Comparison of ENCODE assay signal across 21 mouse cellular contexts in genomic region chr4:44281597-44282265, GRCm38 (mm10). TPM values are rescaled to one million over a fixed set of nuclear protein-coding genes. Genes with fewer than 3 reads are reported as not detected.
DNase-seq lines count a peak whose midpoint lies in the region; ATAC-seq and TF ChIP-seq lines count a peak whose summit lies in the region.
"Had no signal": no experiment of that assay in that cellular context is flagged by ENCODE, and none has a peak within 500 bp of the region (broad histone marks: within the 10 kb centered on the region; RNA-seq: fewer than 3 reads in every experiment).

No protein-coding gene starts in this region.

- no peak overlapping the region for H3K9ac ChIP-seq in hindbrain, postnatal 0 days (replicated peaks; ENCODE audit: low read length)
- H3K9ac ChIP-seq in intestine, postnatal 0 days (ENCODE audit: low read depth, low read length): no peak overlapping the region
- H3K9ac ChIP-seq: embryonic facial prominence, embryonic 13.5 days; forebrain, embryonic 15.5 days; hindbrain, embryonic 12.5 days; intestine, embryonic 15.5 days; lung, embryonic 15.5 days; midbrain, embryonic 12.5 days had no signal

- WGBS in macrophage (ENCODE audit: missing documents): 45% methylated on average over 7 of the region's 7 CpGs
- 65% methylated on average over 7 of the region's 7 CpGs for WGBS in hindbrain, postnatal 0 days
- WGBS in intestine, postnatal 0 days: 78% methylated on average over 7 of the region's 7 CpGs

- no peaks in the 10 kb centered on the region for H3K4me1 ChIP-seq in hindbrain, postnatal 0 days (ENCODE audit: insufficient read depth, low read length)
- no peaks in the 10 kb centered on the region for H3K4me1 ChIP-seq in intestine, postnatal 0 days (replicated peaks; ENCODE audit: control insufficient read depth, insufficient read depth, low read length)
- H3K4me1 ChIP-seq: embryonic facial prominence, embryonic 13.5 days; forebrain, embryonic 15.5 days; hindbrain, embryonic 12.5 days; intestine, embryonic 15.5 days; lung, embryonic 15.5 days; midbrain, embryonic 12.5 days had no signal

- H3K27me3 ChIP-seq in hindbrain, postnatal 0 days (ENCODE audit: insufficient read depth, low read length): no peaks in the 10 kb centered on the region
- no peaks in the 10 kb centered on the region for H3K27me3 ChIP-seq in intestine, postnatal 0 days (replicated peaks; ENCODE audit: control insufficient read depth, insufficient read depth, low read length)
- H3K27me3 ChIP-seq: embryonic facial prominence, embryonic 13.5 days; forebrain, embryonic 15.5 days; hindbrain, embryonic 12.5 days; intestine, embryonic 15.5 days; lung, embryonic 15.5 days; midbrain, embryonic 12.5 days had no signal

- no peak for TF ChIP-seq CTCF in hindbrain, postnatal 0 days (IDR thresholded peaks at IDR 0.05; ENCODE audit: low read depth)
- no peak for TF ChIP-seq CTCF in intestine, postnatal 0 days (IDR thresholded peaks at IDR 0.05; ENCODE audit: low read depth)

- H3K4me2 ChIP-seq in hindbrain, postnatal 0 days (ENCODE audit: low read depth, low read length): no peak overlapping the region
- no peak overlapping the region for H3K4me2 ChIP-seq in intestine, postnatal 0 days (replicated peaks; ENCODE audit: low read depth)
- H3K4me2 ChIP-seq: embryonic facial prominence, embryonic 13.5 days; forebrain, embryonic 15.5 days; hindbrain, embryonic 12.5 days; intestine, embryonic 15.5 days; lung, embryonic 15.5 days; midbrain, embryonic 12.5 days had no signal

- peak; percentile 14 for DNase-seq in adrenal gland, adult 2 months
- DNase-seq in adrenal gland, adult 18-20 months (ENCODE audit: low spot score in 2 of 2): no peak
- DNase-seq in urinary bladder, postnatal 25 days (ENCODE audit: low spot score): peak; percentile 5
- no peak for DNase-seq in urinary bladder, adult 2 months (ENCODE audit: low spot score)
- no peak for DNase-seq in hindbrain, postnatal 0 days (ENCODE audit: low spot score)
- no peak for DNase-seq in thymus, adult 18-20 months
- DNase-seq: cerebellum, adult 18-20 months; heart, adult 2 months; liver; spleen, adult 18-20 months; thymus, postnatal 4 days had no signal

- H3K36me3 ChIP-seq in macrophage (ENCODE audit: inconsistent target): no peaks in the 10 kb centered on the region
- no peaks in the 10 kb centered on the region for H3K36me3 ChIP-seq in hindbrain, postnatal 0 days (ENCODE audit: insufficient read depth, low read length)
- no peaks in the 10 kb centered on the region for H3K36me3 ChIP-seq in intestine, postnatal 0 days (ENCODE audit: control insufficient read depth, insufficient read depth)
- H3K36me3 ChIP-seq: embryonic facial prominence, embryonic 13.5 days; forebrain, embryonic 15.5 days; hindbrain, embryonic 12.5 days; intestine, embryonic 15.5 days; lung, embryonic 15.5 days; midbrain, embryonic 12.5 days had no signal

- 0 out of 2 replicates have a peak overlapping the region, but pooled peaks have one; percentile 13 for H3K27ac ChIP-seq in macrophage
- no peak overlapping the region for H3K27ac ChIP-seq in hindbrain, postnatal 0 days
- no peak overlapping the region for H3K27ac ChIP-seq in intestine, postnatal 0 days (ENCODE audit: low read depth, low read length)
- H3K27ac ChIP-seq: embryonic facial prominence, embryonic 13.5 days; forebrain, embryonic 15.5 days; heart, adult 2 months; hindbrain, embryonic 12.5 days; intestine, embryonic 15.5 days; kidney, postnatal 0 days; lung, embryonic 15.5 days; midbrain, embryonic 12.5 days had no signal

- no peak overlapping the region for H3K4me3 ChIP-seq in macrophage (ENCODE audit: inconsistent target)
- H3K4me3 ChIP-seq in hindbrain, postnatal 0 days (ENCODE audit: low read length): no peak overlapping the region
- no peak overlapping the region for H3K4me3 ChIP-seq in intestine, postnatal 0 days (ENCODE audit: low read depth, low read length)
- H3K4me3 ChIP-seq: embryonic facial prominence, embryonic 13.5 days; forebrain, embryonic 15.5 days; heart, adult 2 months; hindbrain, embryonic 12.5 days; intestine, embryonic 15.5 days; lung, embryonic 15.5 days; midbrain, embryonic 12.5 days had no signal

- no peaks in the 10 kb centered on the region for H3K9me3 ChIP-seq in hindbrain, postnatal 0 days (ENCODE audit: low read length)
- H3K9me3 ChIP-seq in intestine, postnatal 0 days (ENCODE audit: control insufficient read depth): no peaks in the 10 kb centered on the region
- H3K9me3 ChIP-seq: embryonic facial prominence, embryonic 13.5 days; forebrain, embryonic 15.5 days; hindbrain, embryonic 12.5 days; intestine, embryonic 15.5 days; lung, embryonic 15.5 days; midbrain, embryonic 12.5 days had no signal

- no peak for ATAC-seq in hindbrain, postnatal 0 days
- ATAC-seq in intestine, postnatal 0 days: no peak
- ATAC-seq: forebrain, embryonic 15.5 days; intestine, embryonic 15.5 days had no signal

- no peaks in the 10 kb centered on the region for H3K79me2 ChIP-seq in macrophage (ENCODE audit: inconsistent target)

RNA-seq across cellular contexts. Expression of gene Melk, which starts 18.9 kb away (rescaled TPM):
- total RNA-seq in adrenal gland, adult 2 months (2021): under 1 TPM; 0.72 to 0.86 TPM
- 0.22 TPM in 2 replicates for polyA plus RNA-seq in adrenal gland, adult 2 months (2012; rRNA removed)
- total RNA-seq in adrenal gland, adult 18-20 months (2021): under 1 TPM; 0.29 to 0.30 TPM
- 0.80 and 0.83 TPM in 2 replicates for polyA plus RNA-seq in urinary bladder, adult 2 months (2012; rRNA removed)
- total RNA-seq in macrophage (2018; cell fraction: chromatin; rRNA removed): 10 to 100 TPM in 1 of 26 experiments, 1 to 10 TPM in 24, under 1 TPM in 1; 0.79 to 15.1 (median 2.9) TPM
- total RNA-seq in macrophage (2018; cell fraction: cytosol; rRNA removed): 1 to 10 TPM in 25 of 26 experiments, under 1 TPM in 1; 0.76 to 3.0 (median 1.7) TPM
- total RNA-seq in macrophage (2018; cell fraction: nucleus; rRNA removed): 1 to 10 TPM in 23 of 26 experiments, under 1 TPM in 3; 0.64 to 8.8 (median 1.7) TPM
- polyA plus RNA-seq in macrophage (2018): 0.36 to 4.6 TPM (median 3.6 TPM) in 3 replicates
- total RNA-seq in hindbrain, postnatal 0 days (2014; rRNA removed): 6.0 and 6.7 TPM in 2 replicates
- polyA plus RNA-seq in hindbrain, postnatal 0 days (2015; fragmentation: Nextera tagmentation; extraction: Ambion mirVana): 6.8 and 8.6 TPM in 2 replicates
- 8.0 and 9.2 TPM in 2 replicates for polyA plus RNA-seq in intestine, postnatal 0 days (2015; fragmentation: Nextera tagmentation; extraction: Ambion mirVana)
- total RNA-seq: gastrocnemius, adult 18-20 months had no signal

RNA-seq across cellular contexts. Expression of gene Rnf38, which starts 48.1 kb away (rescaled TPM):
- 10 to 100 TPM; 31.6 to 44.7 TPM for total RNA-seq in adrenal gland, adult 2 months (2021)
- 72.6 and 95.3 TPM in 2 replicates for polyA plus RNA-seq in adrenal gland, adult 2 months (2012; rRNA removed)
- 10 to 100 TPM; 30.4 to 33.2 TPM for total RNA-seq in adrenal gland, adult 18-20 months (2021)
- 46.6 and 66.7 TPM in 2 replicates for polyA plus RNA-seq in urinary bladder, adult 2 months (2012; rRNA removed)
- 100 to 1,000 TPM in 16 of 26 experiments, 10 to 100 TPM in 10; 75.8 to 216 (median 104) TPM for total RNA-seq in macrophage (2018; cell fraction: chromatin; rRNA removed)
- total RNA-seq in macrophage (2018; cell fraction: cytosol; rRNA removed): 10 to 100 TPM; 23.5 to 45.1 (median 30.4) TPM
- total RNA-seq in macrophage (2018; cell fraction: nucleus; rRNA removed): 100 to 1,000 TPM in 9 of 26 experiments, 10 to 100 TPM in 17; 53.9 to 205 (median 83.4) TPM
- 22.7 to 31.7 TPM (median 25.8 TPM) in 3 replicates for polyA plus RNA-seq in macrophage (2018)
- total RNA-seq in hindbrain, postnatal 0 days (2014; rRNA removed): 82.3 and 96.3 TPM in 2 replicates
- polyA plus RNA-seq in hindbrain, postnatal 0 days (2015; fragmentation: Nextera tagmentation; extraction: Ambion mirVana): 14.1 and 15.6 TPM in 2 replicates
- polyA plus RNA-seq in intestine, postnatal 0 days (2015; fragmentation: Nextera tagmentation; extraction: Ambion mirVana): 6.0 and 6.5 TPM in 2 replicates

Comparison
In these comparisons a context has a peak if more than half of its experiments do, and no peak if none do; other contexts are left out.
1. DNase-seq: peak in adrenal gland, adult 2 months (single experiment) and urinary bladder, postnatal 25 days (single experiment); none in adrenal gland, adult 18-20 months (0 of 2), urinary bladder, adult 2 months (single experiment), hindbrain, postnatal 0 days (single experiment) and thymus, adult 18-20 months (0 of 2).